Mouse (Mus musculus): Measurements from ENCODE around the gene Zdhhc13. TPM values are rescaled to one million over a fixed set of nuclear protein-coding genes. Genes with fewer than 3 reads are reported as not detected.

Gene Zdhhc13
- polyA plus RNA-seq, 1 experiment from 2014 or later, result 34.6 TPM

DNA sequence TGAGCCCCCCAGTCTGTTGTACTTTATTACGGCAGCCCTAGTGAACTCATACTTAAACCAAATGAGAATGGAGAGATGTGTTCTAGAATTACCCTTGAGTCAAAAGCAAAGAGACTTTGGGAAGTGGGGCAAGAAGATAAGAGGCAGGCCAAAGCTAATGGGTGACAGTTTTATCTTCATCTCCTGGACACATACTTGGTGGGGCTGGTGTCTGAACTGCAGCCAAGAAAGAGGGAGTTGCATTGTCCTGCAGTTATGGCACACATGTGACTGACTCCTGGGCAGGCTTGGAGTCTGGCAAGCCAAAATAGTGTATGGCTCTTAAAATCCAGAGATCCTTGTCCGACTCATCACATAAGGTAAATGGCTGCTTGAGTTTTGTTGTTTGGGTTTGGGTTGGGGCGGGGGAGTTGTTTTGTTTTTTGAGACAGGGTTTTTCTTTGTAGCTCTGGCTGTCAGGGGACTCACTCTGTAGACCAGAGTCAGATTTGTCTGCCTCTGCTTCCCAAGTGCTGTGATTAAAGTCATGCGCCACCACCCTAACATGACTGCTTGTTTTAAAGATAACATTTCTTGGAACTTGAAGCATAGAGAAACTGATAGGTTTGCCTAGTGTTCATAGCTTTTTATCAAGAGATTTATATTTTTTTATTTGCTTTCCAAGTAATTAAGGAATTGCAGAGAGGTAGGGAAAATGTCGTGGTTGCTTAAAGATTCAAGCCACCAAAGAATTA, 40.5 kb downstream of the Zdhhc13 start:
- H3K4me1 ChIP-seq (ENCODE audit: control insufficient read depth, insufficient read depth, low read length), result 0 out of 2 replicates have a peak, but pooled peaks cover 2% of the 10 kb centered on the region
- no peaks in the 10 kb centered on the region for H3K9me3 ChIP-seq (ENCODE audit: control insufficient read depth, low read depth, low read length)
- ATAC-seq (ENCODE audit: insufficient number of reproducible peaks, insufficient read depth, low FRiP score, low read depth), result no peak
- no peak overlapping the region for H3K9ac ChIP-seq (replicated peaks; ENCODE audit: low read depth, low read length)
- 82% methylated on average over 5 of the region's 5 CpGs for WGBS
- no peak overlapping the region for H3K4me3 ChIP-seq (ENCODE audit: low read depth, low read length)
- H3K36me3 ChIP-seq (ENCODE audit: control insufficient read depth, insufficient read depth, low read length), result peaks cover 27% of the 10 kb centered on the region
- H3K27me3 ChIP-seq (ENCODE audit: control insufficient read depth, insufficient read depth, low read length), result no peaks in the 10 kb centered on the region
- H3K27ac ChIP-seq (ENCODE audit: low read length), result no peak overlapping the region
- H3K4me2 ChIP-seq (replicated peaks; ENCODE audit: low read depth, low read length), result no peak overlapping the region

DNA sequence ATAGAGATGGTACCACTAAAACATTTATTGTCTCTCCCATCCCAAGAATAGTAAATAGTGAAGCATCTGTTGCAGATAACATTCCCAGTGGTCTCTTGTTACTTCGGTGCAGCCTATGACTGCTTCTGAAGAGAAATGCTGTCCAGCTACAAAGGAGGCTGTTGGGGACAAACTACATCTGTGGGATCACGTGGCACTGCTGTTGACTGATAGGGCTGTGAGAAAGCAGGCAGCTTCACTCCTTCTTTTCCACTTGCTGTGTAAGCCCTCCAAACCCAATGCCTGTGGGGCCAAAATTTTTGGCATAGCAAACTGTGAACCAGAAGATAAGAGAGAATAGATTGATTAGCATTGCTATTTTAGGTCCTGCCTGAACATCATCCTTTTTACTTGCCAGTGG, 41.6 kb downstream of the Zdhhc13 start:
- 21% methylated on average over 2 of the region's 2 CpGs for WGBS
- Histone ChIP-seq H3K9me3 (ENCODE audit: control insufficient read depth, low read depth, low read length) (no peaks in the 10 kb centered on the region), H3K36me3 (ENCODE audit: control insufficient read depth, insufficient read depth, low read length) (peaks cover 17% of the 10 kb centered on the region), H3K9ac (replicated peaks; ENCODE audit: low read depth, low read length) (no peak overlapping the region), H3K4me2 (replicated peaks; ENCODE audit: low read depth, low read length) (no peak overlapping the region), H3K27me3 (ENCODE audit: control insufficient read depth, insufficient read depth, low read length) (no peaks in the 10 kb centered on the region), H3K4me1 (ENCODE audit: control insufficient read depth, insufficient read depth, low read length) (0 out of 2 replicates have a peak, but pooled peaks cover 2% of the 10 kb centered on the region), H3K4me3 (ENCODE audit: low read depth, low read length) (no peak overlapping the region), H3K27ac (ENCODE audit: low read length) (no peak overlapping the region)
- ATAC-seq (ENCODE audit: insufficient number of reproducible peaks, insufficient read depth, low FRiP score, low read depth), result no peak

DNA sequence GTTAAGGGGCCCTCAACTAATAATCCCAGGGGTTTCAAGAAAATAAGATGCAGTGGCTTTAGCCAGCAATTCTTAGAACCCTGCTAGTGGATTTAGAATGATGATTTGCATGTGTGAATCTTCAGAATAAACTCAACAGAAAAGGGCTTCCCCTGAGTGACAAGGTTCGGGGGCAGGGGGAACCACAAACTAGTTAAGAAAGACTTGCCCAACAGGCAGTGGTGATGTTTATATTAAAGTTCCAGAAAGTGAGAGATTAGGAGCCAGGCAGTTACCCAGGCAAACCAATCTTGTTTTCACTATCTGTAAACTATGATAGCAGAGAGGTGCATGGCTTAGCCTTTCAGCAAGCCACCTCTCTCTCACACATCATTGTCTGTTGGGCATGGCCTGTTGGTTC, 43.9 kb downstream of the Zdhhc13 start:
- Histone ChIP-seq H3K27me3 (ENCODE audit: control insufficient read depth, insufficient read depth, low read length) (no peaks in the 10 kb centered on the region), H3K4me1 (ENCODE audit: control insufficient read depth, insufficient read depth, low read length) (0 out of 2 replicates have a peak, but pooled peaks cover 2% of the 10 kb centered on the region), H3K27ac (ENCODE audit: low read length) (no peak overlapping the region), H3K36me3 (ENCODE audit: control insufficient read depth, insufficient read depth, low read length) (peaks cover 4% of the 10 kb centered on the region; the same call in 1 of the 2 replicates), H3K4me2 (replicated peaks; ENCODE audit: low read depth, low read length) (no peak overlapping the region), H3K4me3 (ENCODE audit: low read depth, low read length) (no peak overlapping the region), H3K9ac (replicated peaks; ENCODE audit: low read depth, low read length) (no peak overlapping the region), H3K9me3 (ENCODE audit: control insufficient read depth, low read depth, low read length) (no peaks in the 10 kb centered on the region)
- no peak for ATAC-seq (ENCODE audit: insufficient number of reproducible peaks, insufficient read depth, low FRiP score, low read depth)
- WGBS, result 67% methylated on average over 1 of the region's 1 CpGs

DNA sequence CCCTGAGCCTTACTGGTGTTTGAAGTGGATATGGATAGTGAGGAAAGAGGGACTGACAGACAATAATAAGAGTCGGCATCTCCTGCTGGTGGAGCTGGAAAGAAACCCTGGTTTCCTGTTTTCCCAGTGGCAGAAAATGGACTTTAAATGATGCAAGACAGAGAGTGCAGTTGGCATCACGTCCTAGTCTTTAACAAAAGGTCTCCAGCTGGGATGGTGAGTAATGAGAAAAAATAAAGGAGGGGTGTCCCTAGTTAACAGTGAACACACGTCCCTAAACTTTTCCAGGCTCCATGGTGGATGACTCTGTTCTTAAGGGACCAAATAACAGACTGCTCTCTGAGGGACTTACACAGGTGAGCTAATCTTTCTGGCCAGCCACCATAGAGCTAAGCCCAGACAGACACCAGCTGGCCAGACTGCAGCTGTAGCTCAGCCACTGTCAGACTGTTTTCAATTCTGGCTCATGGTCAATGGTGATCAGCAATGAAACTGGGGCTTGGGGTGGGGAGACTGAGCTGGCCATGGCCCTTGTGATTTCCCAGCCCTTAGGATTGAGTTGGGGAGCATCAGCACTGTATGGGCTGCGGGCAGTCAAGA, 45.7 kb downstream of the Zdhhc13 start:
- Histone ChIP-seq H3K9ac (replicated peaks; ENCODE audit: low read depth, low read length) (no peak overlapping the region), H3K4me2 (replicated peaks; ENCODE audit: low read depth, low read length) (no peak overlapping the region), H3K9me3 (ENCODE audit: control insufficient read depth, low read depth, low read length) (no peaks in the 10 kb centered on the region), H3K4me1 (ENCODE audit: control insufficient read depth, insufficient read depth, low read length) (0 out of 2 replicates have a peak, but pooled peaks cover 2% of the 10 kb centered on the region), H3K27ac (ENCODE audit: low read length) (no peak overlapping the region), H3K27me3 (ENCODE audit: control insufficient read depth, insufficient read depth, low read length) (no peaks in the 10 kb centered on the region), H3K4me3 (ENCODE audit: low read depth, low read length) (no peak overlapping the region), H3K36me3 (ENCODE audit: control insufficient read depth, insufficient read depth, low read length) (no peaks in the 10 kb centered on the region)
- 73% methylated on average over 4 of the region's 4 CpGs for WGBS
- no peak for ATAC-seq (ENCODE audit: insufficient number of reproducible peaks, insufficient read depth, low FRiP score, low read depth)

DNA sequence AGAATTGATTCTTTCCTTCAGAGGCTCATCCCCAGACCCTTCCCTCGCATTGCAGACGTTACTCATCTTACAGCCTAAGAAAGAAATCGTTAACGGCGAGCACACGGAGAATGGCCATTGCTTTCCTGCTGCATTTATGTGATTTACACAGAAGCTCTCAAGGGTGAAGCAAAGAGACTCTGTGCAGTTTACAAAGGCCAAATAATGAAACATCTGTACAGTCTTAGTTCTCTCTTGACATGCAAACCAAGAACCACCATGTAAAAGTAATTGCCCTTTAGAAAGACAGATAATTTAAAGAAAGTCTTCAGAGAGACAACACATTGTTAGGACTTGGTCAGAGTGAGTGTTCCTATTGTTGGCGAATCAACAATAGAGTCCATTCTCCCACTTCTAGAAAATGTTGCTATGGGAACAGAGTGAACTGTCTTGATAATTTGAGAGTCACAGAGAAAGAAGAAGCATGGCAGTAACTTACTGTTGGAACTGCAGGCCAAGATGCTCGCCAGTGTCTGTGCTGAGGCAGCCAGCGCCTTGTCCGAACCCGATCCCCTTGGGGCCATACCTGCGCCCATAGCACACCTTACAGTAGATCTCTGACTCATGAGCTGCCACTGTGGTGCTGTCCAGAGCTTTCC, 46.3 kb downstream of the Zdhhc13 start:
- 77% methylated on average over 12 of the region's 12 CpGs for WGBS
- Histone ChIP-seq H3K4me2 (replicated peaks; ENCODE audit: low read depth, low read length) (no peak overlapping the region), H3K4me3 (ENCODE audit: low read depth, low read length) (no peak overlapping the region), H3K9me3 (ENCODE audit: control insufficient read depth, low read depth, low read length) (no peaks in the 10 kb centered on the region), H3K36me3 (ENCODE audit: control insufficient read depth, insufficient read depth, low read length) (no peaks in the 10 kb centered on the region), H3K4me1 (ENCODE audit: control insufficient read depth, insufficient read depth, low read length) (0 out of 2 replicates have a peak, but pooled peaks cover 3% of the 10 kb centered on the region), H3K27me3 (ENCODE audit: control insufficient read depth, insufficient read depth, low read length) (no peaks in the 10 kb centered on the region), H3K27ac (ENCODE audit: low read length) (no peak overlapping the region), H3K9ac (replicated peaks; ENCODE audit: low read depth, low read length) (no peak overlapping the region)
- ATAC-seq (ENCODE audit: insufficient number of reproducible peaks, insufficient read depth, low FRiP score, low read depth), result no peak

DNA sequence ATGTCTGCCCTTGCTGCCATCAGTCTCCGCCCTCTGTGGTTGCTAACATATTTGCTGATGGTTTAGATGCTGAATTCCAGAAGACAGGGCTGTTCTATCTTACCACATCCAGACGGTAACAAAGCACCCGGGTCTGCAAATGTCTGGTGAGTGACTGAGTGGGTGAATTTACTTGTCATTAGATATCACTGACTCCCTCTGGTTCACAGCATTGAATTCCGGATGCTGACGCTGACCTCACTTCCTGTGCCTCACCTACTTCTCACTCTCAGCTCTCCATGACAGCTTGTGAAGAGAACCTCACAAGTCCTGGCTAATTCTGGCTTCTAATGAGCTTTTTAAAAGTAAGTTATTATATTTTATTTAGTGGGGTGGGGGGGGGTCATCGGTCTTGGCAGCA, 48.1 kb downstream of the Zdhhc13 start:
- Histone ChIP-seq H3K4me3 (ENCODE audit: low read depth, low read length) (no peak overlapping the region), H3K9me3 (ENCODE audit: control insufficient read depth, low read depth, low read length) (no peaks in the 10 kb centered on the region), H3K9ac (replicated peaks; ENCODE audit: low read depth, low read length) (no peak overlapping the region), H3K4me1 (ENCODE audit: control insufficient read depth, insufficient read depth, low read length) (0 out of 2 replicates have a peak, but pooled peaks cover 4% of the 10 kb centered on the region), H3K27me3 (ENCODE audit: control insufficient read depth, insufficient read depth, low read length) (no peaks in the 10 kb centered on the region), H3K27ac (ENCODE audit: low read length) (no peak overlapping the region), H3K36me3 (ENCODE audit: control insufficient read depth, insufficient read depth, low read length) (no peaks in the 10 kb centered on the region), H3K4me2 (replicated peaks; ENCODE audit: low read depth, low read length) (no peak overlapping the region)
- 63% methylated on average over 6 of the region's 6 CpGs for whole genome bisulfite sequencing
- no peak for ATAC-seq (ENCODE audit: insufficient number of reproducible peaks, insufficient read depth, low FRiP score, low read depth)

DNA sequence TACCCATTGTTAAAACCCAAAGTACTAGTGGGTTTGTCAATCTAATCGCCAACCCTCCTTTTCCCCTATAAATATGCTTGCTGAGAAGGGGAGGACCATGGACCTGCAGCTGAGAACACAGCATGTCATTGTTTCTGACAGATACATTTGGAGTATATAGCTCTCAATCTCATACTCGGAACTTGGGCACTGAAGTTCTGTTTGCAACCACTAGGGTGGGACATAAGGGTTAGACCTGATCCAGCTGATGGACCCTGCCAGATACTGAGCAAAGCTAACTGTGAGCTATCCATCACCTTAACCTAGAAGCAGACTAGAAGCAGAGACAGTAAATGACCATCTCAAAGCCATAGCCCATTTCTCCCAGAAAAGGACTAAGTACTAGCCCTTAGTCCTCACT, 49.6 kb downstream of the Zdhhc13 start:
- H3K27ac ChIP-seq (ENCODE audit: low read length), result no peak overlapping the region
- no peaks in the 10 kb centered on the region for H3K9me3 ChIP-seq (ENCODE audit: control insufficient read depth, low read depth, low read length)
- H3K4me2 ChIP-seq (replicated peaks; ENCODE audit: low read depth, low read length), result no peak overlapping the region
- no peaks in the 10 kb centered on the region for H3K36me3 ChIP-seq (ENCODE audit: control insufficient read depth, insufficient read depth, low read length)
- no peak overlapping the region for H3K9ac ChIP-seq (replicated peaks; ENCODE audit: low read depth, low read length)
- WGBS, result 62% methylated on average over 2 of the region's 2 CpGs
- no peak for ATAC-seq (ENCODE audit: insufficient number of reproducible peaks, insufficient read depth, low FRiP score, low read depth)
- no peaks in the 10 kb centered on the region for H3K27me3 ChIP-seq (ENCODE audit: control insufficient read depth, insufficient read depth, low read length)
- H3K4me3 ChIP-seq (ENCODE audit: low read depth, low read length), result no peak overlapping the region
- 0 out of 2 replicates have a peak, but pooled peaks cover 4% of the 10 kb centered on the region for H3K4me1 ChIP-seq (ENCODE audit: control insufficient read depth, insufficient read depth, low read length)

DNA sequence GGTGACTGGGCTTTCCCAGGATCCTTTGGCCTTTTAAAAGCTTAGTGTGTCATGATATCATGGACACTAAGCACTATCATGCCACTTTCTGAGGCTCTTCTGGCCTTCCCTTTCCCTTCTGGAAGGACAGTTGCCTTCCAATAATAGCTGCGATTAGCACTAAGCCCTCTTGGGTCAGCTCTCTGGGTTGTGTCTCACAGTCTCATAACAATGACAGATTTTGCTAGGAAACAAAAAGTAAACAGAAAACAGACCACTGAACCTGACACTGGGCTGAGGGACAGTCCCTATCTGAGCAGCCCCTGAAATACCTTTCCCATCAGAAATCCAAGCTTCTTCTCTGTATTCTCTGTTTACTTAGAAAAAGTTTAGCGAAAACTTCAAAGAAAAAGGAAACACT, 51.7 kb downstream of the Zdhhc13 start:
- Histone ChIP-seq H3K4me1 (ENCODE audit: control insufficient read depth, insufficient read depth, low read length) (0 out of 2 replicates have a peak, but pooled peaks cover 4% of the 10 kb centered on the region), H3K9ac (replicated peaks; ENCODE audit: low read depth, low read length) (no peak overlapping the region), H3K36me3 (ENCODE audit: control insufficient read depth, insufficient read depth, low read length) (no peaks in the 10 kb centered on the region), H3K4me2 (replicated peaks; ENCODE audit: low read depth, low read length) (no peak overlapping the region), H3K27me3 (ENCODE audit: control insufficient read depth, insufficient read depth, low read length) (no peaks in the 10 kb centered on the region), H3K4me3 (ENCODE audit: low read depth, low read length) (no peak overlapping the region), H3K9me3 (ENCODE audit: control insufficient read depth, low read depth, low read length) (no peaks in the 10 kb centered on the region), H3K27ac (ENCODE audit: low read length) (no peak overlapping the region)
- WGBS, result 63% methylated on average over 2 of the region's 2 CpGs
- ATAC-seq (ENCODE audit: insufficient number of reproducible peaks, insufficient read depth, low FRiP score, low read depth), result no peak
